ENCODE assay signal across 9 mouse cellular contexts in genomic region chr19:24284187-24284586, GRCm38 (mm10). TPM values are rescaled to one million over a fixed set of nuclear protein-coding genes. Genes with fewer than 3 reads are reported as not detected.
A peak's percentile ranks its signal among the peaks of the same experiment; 100 is the strongest.
DNase-seq lines count a peak whose midpoint lies in the region; ATAC-seq and TF ChIP-seq lines count a peak whose summit lies in the region.
"Had no signal": no experiment of that assay in that cellular context is flagged by ENCODE, and none has a peak within 500 bp of the region (broad histone marks: within the 10 kb centered on the region; RNA-seq: fewer than 3 reads in every experiment).

No protein-coding gene starts in this region.

- no peak for TF ChIP-seq EP300 in heart, adult 2 months (IDR thresholded peaks at IDR 0.05; ENCODE audit: insufficient read depth, low read depth, low read length)

- no peak overlapping the region for H3K4me3 ChIP-seq in heart, adult 2 months
- H3K4me3 ChIP-seq in heart, embryonic 10.5 days = no peak overlapping the region
- no peak overlapping the region for H3K4me3 ChIP-seq in G1E (ENCODE audit: low read depth, low read length)
- H3K4me3 ChIP-seq: erythroblast, embryonic 14.5 days had no signal

- peak; percentile 43 to 46 for DNase-seq in heart, adult 2 months
- DNase-seq in heart, embryonic 10.5 days (ENCODE audit: low spot score) = no peak
- peak; percentile 25 for DNase-seq in 3134 (ENCODE audit: extremely low read depth, insufficient read length, low spot score)
- peak; percentile 46 for DNase-seq in G1E (ENCODE audit: low spot score)
- peak; percentile 52 to 68 for DNase-seq in cerebellum, postnatal 10 days
- DNase-seq in kidney, postnatal 14 days = peak; percentile 48
- peak; percentile 85 for DNase-seq in retina, embryonic 14.5 days (ENCODE audit: low spot score)

- H3K27ac ChIP-seq in heart, adult 2 months = no peak overlapping the region
- no peak overlapping the region for H3K27ac ChIP-seq in heart, embryonic 10.5 days

- no peak for TF ChIP-seq POLR2A in heart, adult 2 months (IDR thresholded peaks at IDR 0.05; ENCODE audit: insufficient read depth, low read depth, low read length)

- no peaks in the 10 kb centered on the region for H3K27me3 ChIP-seq in heart, adult 2 months (ENCODE audit: control insufficient read depth, insufficient read depth, low read length)
- H3K27me3 ChIP-seq in heart, embryonic 10.5 days (ENCODE audit: insufficient read depth, poor library complexity, severe bottlenecking) = no peaks in the 10 kb centered on the region
- peaks cover 16% of the 10 kb centered on the region for H3K27me3 ChIP-seq in G1E (ENCODE audit: insufficient read depth, low read length)

- H3K36me3 ChIP-seq in heart, adult 2 months (ENCODE audit: control insufficient read depth, insufficient read depth, low read length) = no peaks in the 10 kb centered on the region
- no peaks in the 10 kb centered on the region for H3K36me3 ChIP-seq in heart, embryonic 10.5 days
- no peaks in the 10 kb centered on the region for H3K36me3 ChIP-seq in G1E (replicated peaks)

- intact Hi-C loops in heart, adult 2 months (cut with DNase I) = loop anchor here (5.0 to 10.0 kb wide), 4 partner anchors 193 to 597 kb away; partner anchors contain the start of genes Apba1, Fam122a, Pgm5 and Ptar1

- H3K9me3 ChIP-seq in heart, embryonic 10.5 days = no peaks in the 10 kb centered on the region
- no peaks in the 10 kb centered on the region for H3K9me3 ChIP-seq in G1E (replicated peaks)

- no peak overlapping the region for H3K9ac ChIP-seq in heart, adult 2 months (ENCODE audit: low read depth, low read length)

- H3K4me1 ChIP-seq in heart, adult 2 months (ENCODE audit: control insufficient read depth, insufficient read depth, low read length) = peaks cover 2% of the 10 kb centered on the region
- H3K4me1 ChIP-seq in heart, embryonic 10.5 days = peaks cover under 1% of the 10 kb centered on the region
- H3K4me1 ChIP-seq in G1E (ENCODE audit: insufficient read depth, low read depth, low read length) = peaks cover 25% of the 10 kb centered on the region

- 70% methylated on average over 4 of the region's 4 CpGs for WGBS in heart, adult 2 months
- WGBS in heart, embryonic 10.5 days = 63% methylated on average over 4 of the region's 4 CpGs

- no peaks in the 10 kb centered on the region for H3K79me2 ChIP-seq in heart, adult 2 months (replicated peaks; ENCODE audit: control insufficient read depth, insufficient read depth, low read length)

- ATAC-seq in G1E (ENCODE audit: extremely low read depth, insufficient number of reproducible peaks, low FRiP score, poor library complexity, severe bottlenecking) = no peak
- ATAC-seq in erythroid progenitor cell, adult 5-6 weeks (replicated peaks; ENCODE audit: low FRiP score, poor library complexity, severe bottlenecking) = no peak

- TF ChIP-seq CTCF in heart, adult 2 months (IDR thresholded peaks at IDR 0.05) = no peak; the same call in 1 of the 2 replicates
- TF ChIP-seq CTCF in G1E (IDR thresholded peaks at IDR 0.05; ENCODE audit: low read depth, low read length) = peak; percentile 85

RNA-seq across cellular contexts. Expression of gene Fxn, which starts 3.8 kb away (rescaled TPM):
- 10 to 100 TPM; 26.6 to 33.0 TPM for total RNA-seq in heart, adult 2 months (2021)
- polyA plus RNA-seq in heart, adult 2 months (2012; rRNA removed) = 28.3 and 35.6 TPM in 2 replicates
- polyA plus RNA-seq in heart, embryonic 10.5 days (2016; fragmentation: Nextera tagmentation; extraction: Ambion mirVana) = 71.9 and 73.4 TPM in 2 replicates
- total RNA-seq in G1E (2014; fragmentation: Nextera tagmentation) = 50.3 and 54.0 TPM in 2 replicates
- total RNA-seq in G1E (2017) = 23.8 and 24.3 TPM in 2 replicates
- polyA plus RNA-seq in G1E (2012) = 116 and 142 TPM in 2 replicates
- total RNA-seq in erythroid progenitor cell, adult 5-6 weeks (2015; ENCODE audit: low replicate concordance) = 26.4 and 31.7 TPM in 2 replicates
- 20.0 and 25.9 TPM in 2 replicates for total RNA-seq in erythroid progenitor cell, adult 5-6 weeks (2017; ENCODE audit: low replicate concordance)

RNA-seq across cellular contexts. Expression of gene Tjp2, which starts 59.4 kb away (rescaled TPM):
- total RNA-seq in heart, adult 2 months (2021) = 10 to 100 TPM; 16.1 to 19.2 TPM
- polyA plus RNA-seq in heart, adult 2 months (2012; rRNA removed) = 7.9 and 10.2 TPM in 2 replicates
- polyA plus RNA-seq in heart, embryonic 10.5 days (2016; fragmentation: Nextera tagmentation; extraction: Ambion mirVana) = 31.2 and 33.9 TPM in 2 replicates
- total RNA-seq in G1E (2014; fragmentation: Nextera tagmentation) (not detected in 2 replicates), G1E (2017) (0.06 and 0.11 TPM in 2 replicates)
- polyA plus RNA-seq in G1E (2012) = 0.02 and 0.03 TPM in 2 replicates
- total RNA-seq in erythroid progenitor cell, adult 5-6 weeks (2015; ENCODE audit: low replicate concordance) = not detected in 2 replicates
- 1.3 and 3.7 TPM in 2 replicates for total RNA-seq in erythroid progenitor cell, adult 5-6 weeks (2017; ENCODE audit: low replicate concordance)
